9 mouse cellular contexts compared by ENCODE assay signal in genomic region chr6:55392453-55392852, GRCm38 (mm10). TPM values are rescaled to one million over a fixed set of nuclear protein-coding genes. Genes with fewer than 3 reads are reported as not detected.
A peak's percentile ranks its signal among the peaks of the same experiment; 100 is the strongest.
DNase-seq lines count a peak whose midpoint lies in the region; ATAC-seq and TF ChIP-seq lines count a peak whose summit lies in the region.
"Had no signal": no experiment of that assay in that cellular context is flagged by ENCODE, and none has a peak within 500 bp of the region (broad histone marks: within the 10 kb centered on the region; RNA-seq: fewer than 3 reads in every experiment).

No protein-coding gene starts in this region.

- 4% methylated on average over 4 of the region's 4 CpGs for WGBS in lung, embryonic 16.5 days

- H3K9ac ChIP-seq in lung, embryonic 16.5 days (ENCODE audit: low read length): no peak overlapping the region
- H3K9ac ChIP-seq: heart, embryonic 13.5 days had no signal

- H3K4me3 ChIP-seq in G1E (ENCODE audit: low read depth, low read length): no peak overlapping the region
- no peak overlapping the region for H3K4me3 ChIP-seq in layer of hippocampus, adult 2 months
- no peak overlapping the region for H3K4me3 ChIP-seq in lung, embryonic 16.5 days (ENCODE audit: low read length)
- H3K4me3 ChIP-seq: heart, embryonic 13.5 days had no signal

- DNase-seq in G1E (ENCODE audit: low spot score): peak; percentile 13
- DNase-seq in c-Kit-negative CD71-positive TER-119-positive erythroid progenitor cells, embryonic 14.5 days (ENCODE audit: low read depth, low spot score): peak; percentile 39
- DNase-seq in heart, postnatal 4 days: peak; percentile 90
- DNase-seq in layer of hippocampus, adult 2 months (ENCODE audit: low spot score in 2 of 2): peak; percentile 67 to 85
- DNase-seq in retina, embryonic 14.5 days (ENCODE audit: low spot score): peak; percentile 91
- peak; percentile 38 for DNase-seq in urinary bladder, postnatal 10 days (ENCODE audit: low spot score)

- H3K4me2 ChIP-seq in lung, embryonic 16.5 days (ENCODE audit: low read depth, low read length): no peak overlapping the region
- H3K4me2 ChIP-seq: heart, embryonic 13.5 days had no signal

- TF ChIP-seq CTCF in G1E (IDR thresholded peaks at IDR 0.05; ENCODE audit: low read depth, low read length): peak; percentile 42; the same call in 1 of the 2 replicates
- peak; percentile 88 for TF ChIP-seq CTCF in layer of hippocampus, adult 2 months (conservative IDR thresholded peaks at IDR 0.05)

- peaks cover 5% of the 10 kb centered on the region; the same call in 1 of the 2 replicates for H3K27me3 ChIP-seq in G1E (ENCODE audit: insufficient read depth, low read length)
- peaks cover 2% of the 10 kb centered on the region; the same call in 1 of the 2 replicates for H3K27me3 ChIP-seq in lung, embryonic 16.5 days (ENCODE audit: control insufficient read depth, insufficient read depth, low read depth, low read length)

- H3K36me3 ChIP-seq in G1E (replicated peaks): no peaks in the 10 kb centered on the region
- no peaks in the 10 kb centered on the region for H3K36me3 ChIP-seq in lung, embryonic 16.5 days (ENCODE audit: control insufficient read depth, insufficient read depth, low read length)
- H3K36me3 ChIP-seq: heart, embryonic 13.5 days had no signal

- no peaks in the 10 kb centered on the region for H3K9me3 ChIP-seq in G1E (replicated peaks)
- no peaks in the 10 kb centered on the region for H3K9me3 ChIP-seq in lung, embryonic 16.5 days (ENCODE audit: control insufficient read depth, low read length)
- H3K9me3 ChIP-seq: heart, embryonic 13.5 days had no signal

- ATAC-seq in G1E (ENCODE audit: extremely low read depth, insufficient number of reproducible peaks, low FRiP score, poor library complexity, severe bottlenecking): no peak
- ATAC-seq in erythroid progenitor cell, adult 5-6 weeks (replicated peaks; ENCODE audit: low FRiP score, poor library complexity, severe bottlenecking): peak; percentile 82
- peak; percentile 34; the same call in 1 of the 2 replicates for ATAC-seq in lung, embryonic 16.5 days (ENCODE audit: low read depth)

- H3K27ac ChIP-seq in layer of hippocampus, adult 2 months: peak overlapping the region; percentile 49; the same call in 1 of the 2 replicates
- H3K27ac ChIP-seq in lung, embryonic 16.5 days (ENCODE audit: low read length): no peak overlapping the region
- H3K27ac ChIP-seq: heart, embryonic 13.5 days had no signal

- no peaks in the 10 kb centered on the region for H3K4me1 ChIP-seq in G1E (ENCODE audit: insufficient read depth, low read depth, low read length)
- H3K4me1 ChIP-seq in lung, embryonic 16.5 days (replicated peaks; ENCODE audit: control insufficient read depth, insufficient read depth, low read length): peaks cover 8% of the 10 kb centered on the region; the same call in 1 of the 2 replicates

RNA-seq across cellular contexts. Expression of gene Ghrhr, which starts 16.4 kb away (rescaled TPM):
- total RNA-seq in G1E (2014; fragmentation: Nextera tagmentation) (not detected in 2 replicates), G1E (2017) (0.06 and 0.11 TPM in 2 replicates)
- not detected in 2 replicates for polyA plus RNA-seq in G1E (2012)
- total RNA-seq in erythroid progenitor cell, adult 5-6 weeks (2015; ENCODE audit: low replicate concordance): 0.84 TPM in 1 of 2 replicates, not detected in the other
- not detected in 2 replicates for total RNA-seq in erythroid progenitor cell, adult 5-6 weeks (2017; ENCODE audit: low replicate concordance)
- total RNA-seq in heart, postnatal 4 days (2021): not detected
- not detected for total RNA-seq in layer of hippocampus, adult 2 months (2021)
- polyA plus RNA-seq in lung, embryonic 16.5 days (2015; fragmentation: Nextera tagmentation; extraction: Ambion mirVana): 0.10 TPM in 1 of 2 replicates, not detected in the other
- polyA plus RNA-seq: heart, embryonic 13.5 days had no signal

RNA-seq across cellular contexts. Expression of gene Aqp1, which starts 56.2 kb away (rescaled TPM):
- total RNA-seq in G1E (2014; fragmentation: Nextera tagmentation): 50.3 TPM in 1 of 2 replicates, not detected in the other
- not detected in 2 replicates for total RNA-seq in G1E (2017)
- not detected in 2 replicates for polyA plus RNA-seq in G1E (2012)
- total RNA-seq in erythroid progenitor cell, adult 5-6 weeks (2015; ENCODE audit: low replicate concordance): 700 and 745 TPM in 2 replicates
- total RNA-seq in erythroid progenitor cell, adult 5-6 weeks (2017; ENCODE audit: low replicate concordance): 1,033 and 1,282 TPM in 2 replicates
- 10 to 100 TPM; 87.4 to 98.8 TPM for total RNA-seq in heart, postnatal 4 days (2021)
- under 1 TPM; 0.39 to 0.72 TPM for total RNA-seq in layer of hippocampus, adult 2 months (2021)
- 70.5 and 84.9 TPM in 2 replicates for polyA plus RNA-seq in lung, embryonic 16.5 days (2015; fragmentation: Nextera tagmentation; extraction: Ambion mirVana)

RNA-seq across cellular contexts. Expression of gene Adcyap1r1, which starts 59.3 kb away (rescaled TPM):
- not detected in 2 replicates for total RNA-seq in G1E (2014; fragmentation: Nextera tagmentation)
- total RNA-seq in G1E (2017): 0.05 TPM in 1 of 2 replicates, not detected in the other
- not detected in 2 replicates for polyA plus RNA-seq in G1E (2012)
- total RNA-seq in erythroid progenitor cell, adult 5-6 weeks (2015; ENCODE audit: low replicate concordance): not detected in 2 replicates
- 0.26 TPM in 1 of 2 replicates, not detected in the other for total RNA-seq in erythroid progenitor cell, adult 5-6 weeks (2017; ENCODE audit: low replicate concordance)
- 10 to 100 TPM in 1 of 2 experiments, 1 to 10 TPM in 1; 8.6 to 11.9 TPM for total RNA-seq in heart, postnatal 4 days (2021)
- total RNA-seq in layer of hippocampus, adult 2 months (2021): 100 to 1,000 TPM; 146 to 148 TPM
- 0.58 and 0.98 TPM in 2 replicates for polyA plus RNA-seq in lung, embryonic 16.5 days (2015; fragmentation: Nextera tagmentation; extraction: Ambion mirVana)

Comparison
In these comparisons a context has a peak if more than half of its experiments do, and no peak if none do; other contexts are left out.
1. DNase-seq: peak in every context shown above with its lines; median percentile 91 in retina, embryonic 14.5 days; 90 in heart, postnatal 4 days; 76 in layer of hippocampus, adult 2 months; 39 in c-Kit-negative CD71-positive TER-119-positive erythroid progenitor cells, embryonic 14.5 days; 38 in urinary bladder, postnatal 10 days; 13 in G1E.
2. RNA of gene Aqp1, which starts 56.2 kb away (total RNA-seq): 700 to 1,282 TPM in erythroid progenitor cell, adult 5-6 weeks; 87.4 to 98.8 TPM in heart, postnatal 4 days, 50.3 TPM in G1E and 0.39 to 0.72 TPM in layer of hippocampus, adult 2 months; every median in the first group is over 4 times any median in the second.
3. RNA of gene Adcyap1r1, which starts 59.3 kb away (total RNA-seq): 146 to 148 TPM in layer of hippocampus, adult 2 months; 8.6 to 11.9 TPM in heart, postnatal 4 days, 0.05 TPM in G1E and 0.26 TPM in erythroid progenitor cell, adult 5-6 weeks; every median in the first group is over 10 times any median in the second.